Mouse (Mus musculus): ENCODE measurements at regions not wholly inside any gene's neighbourhood (a gene's known extent, or its start where the extent isn't known, plus 50 kb on each side); places are given as distances from the start of the nearest gene placed in this dataset.

DNA sequence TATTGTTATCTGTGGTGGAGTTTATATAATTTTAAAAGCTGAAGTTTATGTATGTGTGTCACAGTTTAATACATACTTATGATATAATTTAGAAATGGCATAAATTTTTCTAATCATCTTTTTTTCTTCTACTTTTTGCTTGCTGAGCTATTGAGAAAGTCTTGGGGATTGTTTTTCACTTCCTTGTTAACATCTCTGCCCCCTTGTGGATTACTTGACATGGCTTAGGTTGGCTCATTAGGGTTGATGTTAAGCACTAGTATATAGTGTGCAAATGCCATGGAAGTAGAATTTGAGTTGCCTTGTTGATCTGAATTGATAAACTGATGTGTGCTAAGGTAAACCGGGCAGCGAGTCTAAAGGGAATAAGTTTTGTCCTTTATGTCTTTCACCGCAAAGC is 72.1 kb upstream of the Abcb5 start:
- Histone ChIP-seq H3K27me3 (ENCODE audit: control insufficient read depth in 1 of 2, insufficient read depth in 2 of 2, low read length in 2 of 2) (no peaks in the 10 kb centered on the region), H3K79me2 (ENCODE audit: control insufficient read depth, insufficient read depth, low read length, poor library complexity) (no peaks in the 10 kb centered on the region), H3K9me3 (replicated peaks; ENCODE audit: insufficient read depth, low read length) (no peaks in the 10 kb centered on the region), H3K4me1 (ENCODE audit: control insufficient read depth in 1 of 2, insufficient read depth in 2 of 2, low read length in 2 of 2) (no peaks in the 10 kb centered on the region), H3K27ac (ENCODE audit: control insufficient read depth, low read depth, low read length) (no peak overlapping the region), H3K36me3 (ENCODE audit: control insufficient read depth in 1 of 2, insufficient read depth in 2 of 2, low read length in 2 of 2) (no peaks in the 10 kb centered on the region), H3K4me3 (ENCODE audit: control insufficient read depth in 1 of 2, insufficient read depth in 1 of 2, low read depth in 2 of 2, low read length in 2 of 2) (no peak overlapping the region), H3K9ac (ENCODE audit: control insufficient read depth, low read depth, low read length, poor library complexity, severe bottlenecking) (no peak overlapping the region)
- no peak for TF ChIP-seq RAD21 (IDR thresholded peaks at IDR 0.05; ENCODE audit: low read depth, low read length)
- no peak for TF ChIP-seq ETS1 (IDR thresholded peaks at IDR 0.05; ENCODE audit: low read depth, low read length)
- TF ChIP-seq MAX (IDR thresholded peaks at IDR 0.05; ENCODE audit: low read length): no peak
- no peak for TF ChIP-seq CHD2 (IDR thresholded peaks at IDR 0.05; ENCODE audit: low read length)
- no peak for TF ChIP-seq HCFC1 (IDR thresholded peaks at IDR 0.05; ENCODE audit: low read depth, low read length)
- no peak for TF ChIP-seq MEF2A (IDR thresholded peaks at IDR 0.05; ENCODE audit: extremely low read depth, insufficient replicate concordance, low read depth, low read length, poor library complexity, severe bottlenecking)
- TF ChIP-seq MAZ (IDR thresholded peaks at IDR 0.05; ENCODE audit: low read depth, low read length): no peak
- TF ChIP-seq CTCF (IDR thresholded peaks at IDR 0.05 in 2 of 3, conservative IDR thresholded peaks at IDR 0.05 in 1 of 3; ENCODE audit: control insufficient read depth in 1 of 3, insufficient read depth in 1 of 3, low read depth in 2 of 3, low read length in 3 of 3, poor library complexity in 1 of 3, severe bottlenecking in 1 of 3): no peak
- no peak for TF ChIP-seq ZKSCAN1 (IDR thresholded peaks at IDR 0.05; ENCODE audit: low read depth, low read length)
- no peak for TF ChIP-seq POLR2AphosphoS2 (IDR thresholded peaks at IDR 0.05; ENCODE audit: low read length)
- TF ChIP-seq CHD1 (IDR thresholded peaks at IDR 0.05; ENCODE audit: low read depth, low read length): no peak
- no peak for TF ChIP-seq MYB (IDR thresholded peaks at IDR 0.05; ENCODE audit: low read depth, low read length)
- TF ChIP-seq KAT2A (conservative IDR thresholded peaks at IDR 0.05; ENCODE audit: low read depth, low read length): no peak
- TF ChIP-seq MYC (IDR thresholded peaks at IDR 0.05; ENCODE audit: low read depth, low read length): no peak
- TF ChIP-seq USF2 (IDR thresholded peaks at IDR 0.05; ENCODE audit: borderline replicate concordance in 1 of 2, insufficient read depth in 1 of 2, low read depth in 1 of 2, low read length in 2 of 2): no peak
- no peak for TF ChIP-seq TBP (IDR thresholded peaks at IDR 0.05; ENCODE audit: low read depth, low read length)
- TF ChIP-seq GABPA (IDR thresholded peaks at IDR 0.05; ENCODE audit: low read depth, low read length): no peak
- no peak for TF ChIP-seq ZMIZ1 (IDR thresholded peaks at IDR 0.05; ENCODE audit: low read depth, low read length)
- no peak for TF ChIP-seq TAL1 (IDR thresholded peaks at IDR 0.05; ENCODE audit: low read length)
- TF ChIP-seq USF1 (IDR thresholded peaks at IDR 0.05; ENCODE audit: low read depth, low read length): no peak
- no peak for DNase-seq (ENCODE audit: low read depth, low spot score)

DNA sequence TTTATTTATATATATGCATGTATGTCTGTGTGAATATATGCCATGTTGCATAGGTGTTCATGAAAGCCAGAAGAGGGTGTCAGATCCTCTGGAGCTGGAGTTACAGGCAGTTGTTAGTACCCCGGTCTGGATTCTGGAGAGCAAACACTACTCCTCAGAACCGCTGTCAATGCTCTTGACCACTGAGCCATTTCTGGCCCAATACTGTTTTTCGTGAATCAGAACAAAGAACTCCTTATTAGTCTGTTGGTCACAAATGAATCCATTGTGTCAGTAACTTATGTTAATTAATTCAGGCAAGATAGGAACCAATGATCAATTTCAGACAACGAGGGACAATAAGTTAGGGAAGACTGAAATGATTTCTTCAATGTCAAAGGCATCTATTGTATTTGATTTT is 68.6 kb upstream of the Abcb5 start:
- Histone ChIP-seq H3K4me3 (ENCODE audit: control insufficient read depth in 1 of 2, insufficient read depth in 1 of 2, low read depth in 2 of 2, low read length in 2 of 2) (no peak overlapping the region), H3K4me1 (ENCODE audit: control insufficient read depth in 1 of 2, insufficient read depth in 2 of 2, low read length in 2 of 2) (no peaks in the 10 kb centered on the region), H3K27ac (ENCODE audit: control insufficient read depth, low read depth, low read length) (no peak overlapping the region), H3K9ac (ENCODE audit: control insufficient read depth, low read depth, low read length, poor library complexity, severe bottlenecking) (no peak overlapping the region), H3K79me2 (ENCODE audit: control insufficient read depth, insufficient read depth, low read length, poor library complexity) (no peaks in the 10 kb centered on the region), H3K9me3 (replicated peaks; ENCODE audit: insufficient read depth, low read length) (no peaks in the 10 kb centered on the region), H3K36me3 (ENCODE audit: control insufficient read depth in 1 of 2, insufficient read depth in 2 of 2, low read length in 2 of 2) (no peaks in the 10 kb centered on the region), H3K27me3 (ENCODE audit: control insufficient read depth in 1 of 2, insufficient read depth in 2 of 2, low read length in 2 of 2) (no peaks in the 10 kb centered on the region)
- TF ChIP-seq MAFK (IDR thresholded peaks at IDR 0.05; ENCODE audit: borderline replicate concordance, low read depth, low read length) (no peak), MXI1 (IDR thresholded peaks at IDR 0.05; ENCODE audit: low read depth, low read length) (no peak), ZNF384 (IDR thresholded peaks at IDR 0.05; ENCODE audit: low read depth, low read length) (no peak), MAZ (IDR thresholded peaks at IDR 0.05; ENCODE audit: low read depth, low read length) (no peak), JUND (IDR thresholded peaks at IDR 0.05; ENCODE audit: low read depth, low read length) (no peak)
- DNase-seq (ENCODE audit: low read depth, low spot score): no peak

All from MEL (cell line).